Mouse (Mus musculus) left cerebral cortex, adult 2 months (tissue): Measurements from ENCODE around the gene Mgat5. TPM values are rescaled to one million over a fixed set of nuclear protein-coding genes. Genes with fewer than 3 reads are reported as not detected.
A peak's percentile ranks its signal among the peaks of the same experiment; 100 is the strongest.

ENCODE experiments used
- DNase-seq, 2 experiments: peaks; one replicate each; pipeline ENCODE4 v3.0.0; 2021 to 2022; ENCODE audit warnings: low spot score in 2 of 2, mixed read lengths in 1 of 2; ENCODE audit errors: extremely low spot score in 1 of 2
- H3K27ac ChIP-seq: fragments of 200-600 bp; 2 replicates; pipeline ENCODE4 v1.8.1; 2022
- H3K4me3 ChIP-seq: fragments of 200-600 bp; 2 replicates; pipeline ENCODE4 v1.8.1; 2022
- CTCF ChIP-seq: fragments of 200-600 bp; IDR thresholded peaks from 2 replicates; pipeline ENCODE4 v1.8.1; 2022; ENCODE audit warnings: antibody characterized with exemption, mild to moderate bottlenecking, moderate library complexity
- intact Hi-C: fragments of 180-260 bp; cut with DNase I; formaldehyde crosslinking; loops from one replicate; pipeline ENCODE4 v1.15.1; 2025
- total RNA-seq, 2 experiments: library from RNA; stranded (reverse); gene quantifications; 2 replicates each; pipeline ENCODE4 v1.2.3; 2021

The Mgat5 gene
- total RNA-seq, 2 experiments from 2014 or later = 78.7 to 79.6 TPM

DNA sequence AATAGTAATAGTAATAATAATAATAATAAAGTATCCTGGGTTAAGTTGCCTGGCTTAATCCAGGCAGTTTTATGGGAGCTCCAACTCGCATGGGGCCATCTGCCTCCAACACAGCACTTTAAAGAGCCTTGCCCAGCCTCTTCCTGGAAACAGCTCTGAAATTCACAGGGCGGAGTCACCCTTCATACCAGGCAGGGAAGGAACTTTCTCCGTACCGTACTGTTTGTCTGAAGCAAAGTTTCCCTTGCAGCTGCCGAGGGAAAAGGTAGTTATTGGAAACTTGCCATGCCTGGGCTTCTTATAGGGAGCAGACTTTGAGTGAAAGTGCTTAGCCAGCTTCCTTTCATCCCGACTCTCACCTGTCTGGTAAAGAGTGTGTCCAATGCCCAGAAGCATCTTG lies 232.3 kb downstream of the Mgat5 start:
- intact Hi-C loops = no loop called here
- no peak overlapping the region for H3K4me3 ChIP-seq
- no peak overlapping the region for H3K27ac ChIP-seq
- no peak for TF ChIP-seq CTCF
- no peak for DNase-seq

DNA sequence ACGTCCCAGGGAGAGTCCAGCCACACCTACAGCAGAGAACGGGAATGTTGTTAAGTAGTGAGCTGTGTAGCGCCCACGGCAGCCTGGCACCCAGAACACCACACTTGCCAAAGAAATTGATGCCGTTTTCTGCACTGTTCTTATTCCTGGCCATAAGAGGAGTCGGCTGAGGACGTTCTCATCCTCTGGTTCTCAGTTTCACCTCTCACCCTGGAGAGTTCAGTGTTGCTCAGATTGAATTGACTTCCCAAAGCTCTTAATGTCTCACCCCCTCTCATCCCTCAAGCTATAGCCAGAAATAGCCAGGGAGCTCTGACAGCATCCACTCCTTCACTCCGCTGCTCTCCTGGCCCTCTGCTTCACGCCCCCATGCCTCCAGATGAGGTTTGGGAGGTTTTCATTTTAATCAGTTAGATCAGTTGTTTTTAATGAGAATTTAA lies 234.7 kb downstream of the Mgat5 start:
- H3K4me3 ChIP-seq = no peak overlapping the region
- H3K27ac ChIP-seq = peak overlapping the region; percentile 40
- peak; percentile 25 to 36 for DNase-seq
- intact Hi-C loops = no loop called here
- no peak for TF ChIP-seq CTCF

DNA sequence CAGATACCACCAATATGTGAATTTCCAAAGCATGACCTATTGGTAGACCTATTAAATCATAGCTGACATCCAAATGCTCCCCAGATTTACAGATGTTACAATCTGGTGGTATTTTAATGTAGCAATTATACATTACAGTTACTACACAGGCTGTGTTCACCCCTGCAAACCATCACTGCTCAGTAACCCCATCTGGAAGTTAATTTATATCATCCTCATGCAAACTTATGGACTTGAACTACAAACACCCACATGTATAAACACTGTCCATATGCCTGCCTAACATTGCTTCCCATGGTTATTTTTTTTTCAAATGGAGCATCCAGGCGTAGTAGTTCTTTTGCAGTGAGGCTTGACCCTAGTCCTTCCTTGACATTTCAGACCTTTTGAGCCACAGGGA lies 236.2 kb downstream of the Mgat5 start:
- no peak for TF ChIP-seq CTCF
- Histone ChIP-seq H3K27ac (no peak overlapping the region), H3K4me3 (no peak overlapping the region)
- no peak for DNase-seq
- intact Hi-C loops = no loop called here

- Histone ChIP-seq H3K4me3 (no peak overlapping the region), H3K27ac (no peak overlapping the region)
- no peak for TF ChIP-seq CTCF
- intact Hi-C loops = no loop called here
- DNase-seq = no peak
These were observed 236.9 kb downstream of the Mgat5 start for GRCm38 (mm10) chr1:127441736-127442135.

DNA sequence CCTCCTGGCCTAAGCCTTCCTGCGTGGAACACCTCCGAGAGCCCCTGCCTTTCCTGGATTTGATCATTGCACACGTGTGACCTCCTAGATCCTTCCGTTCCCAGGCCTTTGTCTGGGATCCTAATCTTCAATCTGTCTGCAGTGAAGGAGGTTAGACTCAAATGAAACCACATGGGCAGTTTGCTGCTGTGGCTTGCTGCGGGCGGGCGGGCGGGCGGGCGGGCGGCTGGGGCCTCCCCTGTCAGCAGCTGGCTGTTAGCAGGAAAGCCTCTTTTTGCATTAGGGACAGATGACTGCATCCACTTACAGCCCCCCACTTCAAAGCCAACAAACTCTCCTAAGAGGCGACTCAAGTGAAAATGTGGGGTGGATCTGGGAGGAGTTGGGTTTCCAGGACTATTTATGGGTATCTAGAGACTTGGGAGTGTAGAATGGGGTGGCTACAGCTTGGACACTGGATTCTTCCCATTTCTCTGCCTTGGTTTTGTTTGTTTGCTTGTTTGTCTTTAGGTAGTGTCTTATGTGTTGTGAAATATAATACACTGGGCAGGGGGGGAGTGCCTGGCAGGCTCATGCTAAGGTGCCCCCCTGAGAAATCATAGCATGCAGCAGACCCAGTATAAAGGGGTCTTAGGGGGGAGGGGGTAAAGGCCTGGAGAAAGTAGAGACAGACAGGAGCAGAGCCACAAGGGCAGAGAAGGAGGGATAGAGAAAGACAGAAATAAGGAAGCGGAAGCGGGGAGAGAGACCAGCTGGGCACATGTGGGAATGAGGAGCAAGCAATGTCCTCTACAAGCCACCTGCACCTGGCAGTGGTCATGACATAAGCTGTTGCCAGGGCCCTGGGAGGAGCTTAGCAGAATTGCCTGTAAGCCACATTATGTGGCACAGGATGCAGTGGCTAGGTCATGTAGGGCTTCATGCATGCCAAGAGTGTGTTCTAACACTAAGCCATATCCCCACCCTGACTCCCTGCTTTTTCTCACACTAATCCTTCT lies 238.4 kb downstream of the Mgat5 start:
- DNase-seq = no peak
- TF ChIP-seq CTCF = no peak

DNA sequence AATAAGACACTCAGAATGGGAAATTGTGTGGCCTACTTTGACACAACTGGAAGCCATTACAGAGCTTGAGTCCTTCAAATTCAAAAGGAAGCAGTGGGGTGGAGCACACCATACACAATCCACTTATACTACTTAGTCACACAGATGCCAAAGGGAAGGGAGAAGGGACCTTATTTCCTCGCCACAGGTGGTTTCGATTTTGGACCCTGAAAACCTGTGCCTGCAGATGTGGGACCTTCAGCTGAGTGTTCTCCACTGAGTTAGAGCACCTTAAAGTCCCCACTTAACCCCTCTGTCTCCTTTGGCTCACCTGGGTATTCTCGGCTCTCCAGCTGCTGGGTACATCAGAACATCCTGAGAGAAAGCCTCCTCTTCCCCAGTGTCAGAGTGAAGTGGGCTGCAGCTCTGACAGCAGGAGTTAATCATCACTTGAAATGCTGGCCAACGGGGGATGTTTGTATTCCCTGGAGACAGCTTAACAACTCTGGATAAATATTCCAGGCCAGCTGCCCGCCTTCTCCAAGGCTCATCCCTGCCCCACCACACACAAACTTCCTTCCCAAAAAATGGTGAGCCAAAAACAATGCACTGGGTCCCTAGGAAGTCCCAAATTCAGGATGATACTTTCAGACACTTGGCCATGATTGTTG lies 240.1 kb downstream of the Mgat5 start:
- Histone ChIP-seq H3K4me3 (no peak overlapping the region), H3K27ac (no peak overlapping the region)
- no peak for DNase-seq
- intact Hi-C loops = no loop called here
- no peak for TF ChIP-seq CTCF

More for the DNA sequence above, 238.4 kb downstream of the Mgat5 start:
- Histone ChIP-seq H3K4me3 (no peak overlapping the region), H3K27ac (no peak overlapping the region)
- intact Hi-C loops = no loop called here

DNA sequence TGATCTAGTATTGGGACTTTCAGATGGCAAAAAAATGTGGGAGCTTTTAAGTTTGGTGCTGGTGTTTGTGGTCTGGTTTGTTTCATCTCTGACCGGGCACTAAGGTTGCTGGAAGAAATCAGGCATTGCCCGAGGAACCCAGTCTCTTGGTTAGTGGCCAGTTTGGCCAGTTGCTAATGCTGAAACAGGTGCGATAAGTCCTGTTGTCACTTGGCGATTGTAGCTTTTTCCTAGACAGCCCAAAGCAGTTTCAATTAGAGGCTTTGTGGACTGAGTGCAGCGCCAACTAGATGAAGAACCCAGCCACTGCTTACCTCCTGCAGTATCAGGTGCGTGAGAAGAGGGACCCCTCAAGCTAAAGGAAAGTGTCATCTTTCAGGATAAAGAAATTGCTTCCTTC lies 248.6 kb downstream of the Mgat5 start:
- DNase-seq = no peak
- TF ChIP-seq CTCF = no peak
- no peak overlapping the region for H3K27ac ChIP-seq
- intact Hi-C loops = no loop called here
- H3K4me3 ChIP-seq = no peak overlapping the region

DNA sequence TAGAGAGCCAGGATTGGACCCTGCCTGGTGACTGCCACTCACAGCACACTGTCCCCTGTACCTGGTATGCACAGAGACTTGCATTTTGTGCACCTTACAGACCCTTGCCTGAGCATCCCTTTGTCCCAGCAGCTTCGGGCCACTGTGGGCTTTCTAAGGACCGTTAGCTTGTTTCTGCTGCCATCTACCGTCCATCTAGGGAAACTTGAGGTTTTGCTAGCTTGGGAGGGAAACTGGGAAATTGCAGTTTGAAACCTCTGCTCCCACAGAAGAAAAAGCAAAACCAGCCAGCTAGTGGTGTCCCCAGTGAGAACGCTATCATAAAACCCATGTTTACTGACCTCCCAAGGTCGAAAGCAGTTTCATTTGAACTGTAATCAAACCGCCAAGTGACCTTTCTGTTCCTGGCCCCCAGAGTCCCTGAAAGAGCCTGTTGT lies 254.2 kb downstream of the Mgat5 start:
- no peak overlapping the region for H3K27ac ChIP-seq
- intact Hi-C loops = loop anchor here (1.0 to 5.0 kb wide), 3 partner anchors 257 to 442 kb away; no protein-coding TSS in a partner anchor
- TF ChIP-seq CTCF = peak; percentile 91
- H3K4me3 ChIP-seq = no peak overlapping the region
- peak; percentile 59 to 60 for DNase-seq

GRCm38 (mm10) chr1:127459576-127459975 lies 254.8 kb downstream of the Mgat5 start:
- intact Hi-C loops = loop anchor here (1.0 to 5.0 kb wide), 3 partner anchors 257 to 443 kb away; no protein-coding TSS in a partner anchor
- TF ChIP-seq CTCF = no peak
- no peak overlapping the region for H3K4me3 ChIP-seq
- H3K27ac ChIP-seq = no peak overlapping the region
- DNase-seq = no peak

DNA sequence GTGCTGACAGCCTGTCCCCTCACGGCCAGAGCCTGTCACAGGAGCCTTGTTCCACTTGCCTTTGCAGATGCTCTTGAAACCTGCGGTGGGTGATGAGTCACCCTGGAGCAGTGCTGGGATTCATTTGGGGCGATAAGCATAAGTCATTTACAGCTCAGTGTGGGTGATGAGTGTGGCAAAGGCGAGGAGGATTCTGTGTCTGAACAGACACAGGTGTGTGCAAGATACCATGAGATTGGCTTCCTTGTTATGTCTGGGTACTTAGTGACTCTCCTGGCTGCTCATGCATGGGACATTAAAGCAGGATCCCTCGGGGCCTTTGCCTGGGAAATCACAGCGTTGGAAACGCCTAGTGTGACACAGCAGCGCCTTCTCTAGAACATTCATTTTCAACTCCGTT lies 256.2 kb downstream of the Mgat5 start:
- H3K4me3 ChIP-seq = no peak overlapping the region
- H3K27ac ChIP-seq = no peak overlapping the region; the same call in 1 of the 2 replicates
- intact Hi-C loops = no loop called here
- peak; percentile 34 to 36 for DNase-seq
- TF ChIP-seq CTCF = no peak

- DNase-seq = no peak
- Histone ChIP-seq H3K4me3 (no peak overlapping the region), H3K27ac (no peak overlapping the region)
- intact Hi-C loops = no loop called here
- no peak for TF ChIP-seq CTCF
These were observed 259.2 kb downstream of the Mgat5 start for GRCm38 (mm10) chr1:127464041-127464440.

DNA sequence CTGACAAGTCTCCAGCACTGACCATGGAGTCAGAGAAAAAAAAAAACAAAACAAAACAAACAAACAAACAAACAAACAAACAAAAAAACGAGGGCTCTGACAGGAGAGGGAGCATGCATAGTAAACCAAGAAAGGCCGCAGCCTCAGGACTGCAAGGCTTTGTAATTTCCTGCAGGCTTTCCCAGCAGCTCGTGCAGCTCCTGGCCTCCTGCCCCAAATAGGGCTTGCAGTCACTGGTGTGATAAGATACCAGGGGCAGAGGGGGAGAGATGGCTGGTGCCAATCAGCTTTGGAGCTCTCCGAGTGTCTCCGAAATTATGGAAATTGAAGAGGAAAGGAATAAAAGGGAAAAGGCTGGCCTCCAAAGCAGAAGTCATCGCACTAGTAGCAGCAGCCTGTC lies 260.5 kb downstream of the Mgat5 start:
- DNase-seq = no peak

More for the DNA sequence above, 260.5 kb downstream of the Mgat5 start:
- intact Hi-C loops = no loop called here
- Histone ChIP-seq H3K27ac (no peak overlapping the region), H3K4me3 (no peak overlapping the region)
- no peak for TF ChIP-seq CTCF
